Comparison of ENCODE assay signal across 17 mouse cellular contexts in the genomic region with DNA sequence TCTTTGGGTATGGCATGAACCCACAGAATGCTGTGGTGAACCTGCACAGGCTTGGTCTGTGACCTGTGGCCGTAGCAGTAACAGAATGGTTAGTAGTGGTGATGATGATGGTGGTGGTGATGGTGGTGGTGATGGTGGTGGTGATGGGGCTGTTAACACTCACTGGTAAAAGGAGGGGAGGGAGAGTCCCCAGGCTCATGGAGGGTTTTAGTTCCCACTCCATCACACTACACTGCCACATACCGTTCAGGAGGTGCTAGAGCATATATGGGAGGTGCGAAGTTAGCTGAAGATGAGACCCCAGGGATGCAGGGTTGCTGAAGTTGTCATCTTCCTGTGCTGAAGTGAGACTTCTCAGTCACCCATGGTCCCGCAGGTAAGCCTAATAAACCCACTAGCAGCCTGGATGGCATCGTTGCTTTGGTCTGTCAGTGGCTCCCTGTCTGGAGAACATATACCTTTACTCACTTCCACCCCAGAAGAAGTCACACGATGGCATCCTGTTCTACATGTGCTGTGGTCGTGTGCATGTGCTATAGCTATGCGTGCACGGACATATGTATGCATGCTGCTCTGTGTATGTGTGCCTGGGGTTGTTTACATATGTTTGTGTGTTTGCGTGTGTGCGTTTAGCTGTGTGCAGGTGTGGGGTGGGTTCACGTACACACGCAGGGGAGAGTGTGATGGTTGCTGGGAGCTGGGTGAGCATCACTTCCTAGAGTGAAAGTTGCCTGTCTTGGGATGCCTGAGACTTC. TPM values are rescaled to one million over a fixed set of nuclear protein-coding genes. Genes with fewer than 3 reads are reported as not detected.
DNase-seq lines count a peak whose midpoint lies in the region; ATAC-seq and TF ChIP-seq lines count a peak whose summit lies in the region.
"Had no signal": no experiment of that assay in that cellular context is flagged by ENCODE, and none has a peak within 500 bp of the region (broad histone marks: within the 10 kb centered on the region; RNA-seq: fewer than 3 reads in every experiment).

No protein-coding gene starts in this region.

- DNase-seq in natural killer cell, adult 2 months (ENCODE audit: low spot score in 2 of 2), result peak; percentile 51 to 65
- no peak for DNase-seq in cerebellum, postnatal 4 days (ENCODE audit: low spot score in 2 of 2)
- DNase-seq: adrenal gland, postnatal 36 days; cerebellum, adult 2 months; gastrocnemius, postnatal 10 days; heart, adult 18-20 months; lung, postnatal 14 days; right cerebral cortex, adult 18-20 months had no signal

- peaks cover 67% of the 10 kb centered on the region for H3K36me3 ChIP-seq in megakaryocyte, embryonic 14.5 days (replicated peaks; ENCODE audit: low read length)
- H3K36me3 ChIP-seq in intestine, embryonic 16.5 days (ENCODE audit: control insufficient read depth, insufficient read depth, low read length), result no peaks in the 10 kb centered on the region
- H3K36me3 ChIP-seq: embryonic facial prominence, embryonic 10.5 days; hindbrain, embryonic 12.5 days; liver, embryonic 15.5 days; neural tube, embryonic 12.5 days had no signal

- peak overlapping the region; percentile 84 for H3K4me3 ChIP-seq in megakaryocyte, embryonic 14.5 days (replicated peaks)
- no peak overlapping the region for H3K4me3 ChIP-seq in bone marrow, adult 2 months (replicated peaks; ENCODE audit: control insufficient read depth, low read depth, low read length)
- no peak overlapping the region for H3K4me3 ChIP-seq in intestine, embryonic 16.5 days (ENCODE audit: low read length)
- H3K4me3 ChIP-seq: embryonic facial prominence, embryonic 10.5 days; hindbrain, embryonic 12.5 days; liver, embryonic 15.5 days; neural tube, embryonic 12.5 days had no signal

- H3K27me3 ChIP-seq in megakaryocyte, embryonic 14.5 days (replicated peaks), result no peaks in the 10 kb centered on the region
- H3K27me3 ChIP-seq in intestine, embryonic 16.5 days (replicated peaks; ENCODE audit: control insufficient read depth, insufficient read depth, low read length), result no peaks in the 10 kb centered on the region
- H3K27me3 ChIP-seq: hindbrain, embryonic 12.5 days; liver, embryonic 15.5 days; neural tube, embryonic 12.5 days had no signal

- no peak overlapping the region for H3K9ac ChIP-seq in intestine, embryonic 16.5 days (ENCODE audit: low read depth, low read length)
- H3K9ac ChIP-seq: hindbrain, embryonic 12.5 days; liver, embryonic 15.5 days; neural tube, embryonic 12.5 days had no signal

- ATAC-seq in megakaryocyte, adult 5-6 weeks (ENCODE audit: poor library complexity, severe bottlenecking), result no peak
- ATAC-seq in CD4-positive, CD25-positive, alpha-beta regulatory T cell, adult 4 months, result peak; percentile 24
- ATAC-seq in intestine, embryonic 16.5 days, result no peak

- no peak for TF ChIP-seq POLR2A in bone marrow, adult 2 months (IDR thresholded peaks at IDR 0.05; ENCODE audit: borderline replicate concordance, control insufficient read depth, low read depth, low read length)

- peaks cover 100% of the 10 kb centered on the region for H3K4me1 ChIP-seq in megakaryocyte, embryonic 14.5 days
- H3K4me1 ChIP-seq in bone marrow, adult 2 months (ENCODE audit: control insufficient read depth, insufficient read depth, low read length), result peaks cover 19% of the 10 kb centered on the region
- peaks cover 23% of the 10 kb centered on the region for H3K4me1 ChIP-seq in intestine, embryonic 16.5 days (ENCODE audit: control insufficient read depth, insufficient read depth, low read length)

- H3K4me2 ChIP-seq in intestine, embryonic 16.5 days (ENCODE audit: low read depth, low read length), result no peak overlapping the region
- H3K4me2 ChIP-seq: hindbrain, embryonic 12.5 days; liver, embryonic 15.5 days; neural tube, embryonic 12.5 days had no signal

- WGBS in bone marrow, adult 2 months, result 76% methylated on average over 13 of the region's 13 CpGs
- WGBS in intestine, embryonic 16.5 days, result 89% methylated on average over 13 of the region's 13 CpGs

- peak overlapping the region; percentile 54 for H3K27ac ChIP-seq in bone marrow, adult 2 months (ENCODE audit: control insufficient read depth, insufficient read depth, low read depth, low read length, poor library complexity)
- no peak overlapping the region for H3K27ac ChIP-seq in intestine, embryonic 16.5 days (ENCODE audit: low read length)
- H3K27ac ChIP-seq: hindbrain, embryonic 12.5 days; liver, embryonic 15.5 days; neural tube, embryonic 12.5 days had no signal

- no peaks in the 10 kb centered on the region for H3K9me3 ChIP-seq in megakaryocyte, embryonic 14.5 days
- no peaks in the 10 kb centered on the region for H3K9me3 ChIP-seq in intestine, embryonic 16.5 days (ENCODE audit: control insufficient read depth, low read length)
- H3K9me3 ChIP-seq: embryonic facial prominence, embryonic 10.5 days; hindbrain, embryonic 12.5 days; liver, embryonic 15.5 days; neural tube, embryonic 12.5 days had no signal

- TF ChIP-seq CTCF in bone marrow, adult 2 months (IDR thresholded peaks at IDR 0.05; ENCODE audit: control insufficient read depth, insufficient read depth, low read length), result no peak

RNA-seq across cellular contexts. Expression of gene Itpkb, which starts 24.9 kb away (rescaled TPM):
- 36.8 and 40.6 TPM in 2 replicates for polyA plus RNA-seq in megakaryocyte, embryonic 14.5 days (2012; ENCODE audit: insufficient read depth, low replicate concordance)
- total RNA-seq in megakaryocyte, adult 5-6 weeks (2015), result 11.5 and 12.9 TPM in 2 replicates
- 10.9 and 13.6 TPM in 2 replicates for total RNA-seq in megakaryocyte, adult 5-6 weeks (2017)
- 10 to 100 TPM; 54.6 to 56.7 TPM for polyA plus RNA-seq in CD4-positive, CD25-positive, alpha-beta regulatory T cell, adult 4 months (2017; shearing (Covaris generic))
- 11.4 and 18.1 TPM in 2 replicates for polyA plus RNA-seq in bone marrow, adult 2 months (2011; ENCODE audit: insufficient read depth, insufficient read length, low replicate concordance, missing spikeins)
- polyA plus RNA-seq in intestine, embryonic 16.5 days (2015; fragmentation: Nextera tagmentation; extraction: Ambion mirVana), result 5.1 TPM in 2 replicates

Comparison
In these comparisons a context has a peak if more than half of its experiments do, and no peak if none do; other contexts are left out.
1. DNase-seq: peak in natural killer cell, adult 2 months (2 of 2); none in cerebellum, postnatal 4 days (0 of 2).